Mouse (Mus musculus): ENCODE data around the gene Nedd9.

GRCm38 (mm10) chr13:41345306-41345705 is 141.9 kb downstream of the Nedd9 start:
- TF ChIP-seq CTCF (conservative IDR thresholded peaks at IDR 0.05; ENCODE audit: insufficient read depth, insufficient read length, low read depth, low read length) (no peak), POLR2A (IDR thresholded peaks at IDR 0.05; ENCODE audit: low read depth, low read length) (no peak)

All from kidney, adult 2 months (tissue).